Mouse (Mus musculus) kidney, embryonic 14.5 days (tissue): ENCODE measurements at regions not wholly inside any gene's neighbourhood (a gene's known extent, or its start where the extent isn't known, plus 50 kb on each side); places are given as distances from the start of the nearest gene placed in this dataset.

ENCODE experiments used
- ATAC-seq: fragments of 200-750 bp; cut with Nextera tagmentation; 2 replicates; pipeline ENCODE4 v1.8.0; 2017; ENCODE audit warnings: moderate number of reproducible peaks, mild to moderate bottlenecking, moderate TSS enrichment, moderate library complexity; ENCODE audit not compliant: low FRiP score, low TSS enrichment
- H3K27ac ChIP-seq: fragments of 300-500 bp; sonication (generic); 2 replicates; pipeline ENCODE4 v1.5.1; 2014; ENCODE audit warnings: low read depth, mild to moderate bottlenecking, low read length, moderate library complexity, mixed read lengths
- H3K27me3 ChIP-seq: fragments of 300-500 bp; sonication (generic); 2 replicates; pipeline ENCODE4 v1.6.1; 2014; ENCODE audit warnings: mild to moderate bottlenecking, low read length; ENCODE audit not compliant: control insufficient read depth, insufficient read depth
- H3K36me3 ChIP-seq: fragments of 300-500 bp; sonication (generic); 2 replicates; pipeline ENCODE4 v1.6.1; 2014; ENCODE audit warnings: low read length, mixed read lengths; ENCODE audit not compliant: control insufficient read depth, insufficient read depth
- H3K4me1 ChIP-seq: fragments of 300-500 bp; sonication (generic); 2 replicates; pipeline ENCODE4 v1.6.1; 2014; ENCODE audit warnings: low read length, mixed read lengths; ENCODE audit not compliant: control insufficient read depth, insufficient read depth
- H3K4me2 ChIP-seq: fragments of 300-500 bp; sonication (generic); replicated peaks from 2 replicates; pipeline ENCODE4 v1.6.1; 2014; ENCODE audit warnings: low read depth, mild to moderate bottlenecking, low read length
- H3K4me3 ChIP-seq: fragments of 300-500 bp; sonication (generic); 2 replicates; pipeline ENCODE4 v1.5.1; 2014; ENCODE audit warnings: mild to moderate bottlenecking, low read length
- H3K9ac ChIP-seq: fragments of 300-500 bp; sonication (generic); 2 replicates; pipeline ENCODE4 v1.6.1; 2014; ENCODE audit warnings: low read depth, mild to moderate bottlenecking, low read length, moderate library complexity
- H3K9me3 ChIP-seq: fragments of 300-500 bp; sonication (generic); 2 replicates; pipeline ENCODE4 v1.6.1; 2016; ENCODE audit warnings: low read length; ENCODE audit not compliant: control insufficient read depth
- WGBS: fragments of 180-500 bp; shearing (Covaris S2); extraction: QIAGEN DNeasy Blood & Tissue Kit; methylation state at CpG from one replicate; pipeline ENCODE4 v1.1.7; 2014; 5-methylcytosine and 5-hydroxymethylcytosine counted together

GRCm38 (mm10) chr12:109839126-109839587, 239.0 kb upstream of the Rtl1 start:
- no peak overlapping the region for H3K4me2 ChIP-seq
- peak; percentile 58; the same call in 1 of the 2 replicates for ATAC-seq
- no peak overlapping the region for H3K4me3 ChIP-seq

GRCm38 (mm10) chr12:109839946-109840524, 239.9 kb upstream of the Rtl1 start:
- H3K36me3 ChIP-seq: no peaks in the 10 kb centered on the region
- no peak overlapping the region for H3K9ac ChIP-seq
- H3K27me3 ChIP-seq: no peaks in the 10 kb centered on the region
- no peaks in the 10 kb centered on the region for H3K9me3 ChIP-seq
- H3K4me3 ChIP-seq: no peak overlapping the region
- peaks cover 10% of the 10 kb centered on the region for H3K4me1 ChIP-seq
- no peak overlapping the region for H3K27ac ChIP-seq
- no peak overlapping the region for H3K4me2 ChIP-seq
- WGBS: 52% methylated on average over 14 of the region's 14 CpGs
- ATAC-seq: no peak

More at GRCm38 (mm10) chr12:109839126-109839587, 239.0 kb upstream of the Rtl1 start:
- H3K9me3 ChIP-seq: no peaks in the 10 kb centered on the region
- WGBS: 36% methylated on average over 9 of the region's 9 CpGs
- peaks cover 10% of the 10 kb centered on the region for H3K4me1 ChIP-seq
- peak overlapping the region; percentile 42; the same call in 1 of the 2 replicates for H3K27ac ChIP-seq
- no peaks in the 10 kb centered on the region for H3K27me3 ChIP-seq
- no peak overlapping the region for H3K9ac ChIP-seq
- H3K36me3 ChIP-seq: no peaks in the 10 kb centered on the region

- H3K4me1 ChIP-seq: no peaks in the 10 kb centered on the region; the same call in 1 of the 2 replicates
- no peak overlapping the region for H3K4me3 ChIP-seq
- H3K36me3 ChIP-seq: no peaks in the 10 kb centered on the region
- H3K9me3 ChIP-seq: no peaks in the 10 kb centered on the region
- no peak overlapping the region for H3K27ac ChIP-seq
- WGBS: 70% methylated on average over 8 of the region's 8 CpGs
- H3K4me2 ChIP-seq: no peak overlapping the region
- no peaks in the 10 kb centered on the region for H3K27me3 ChIP-seq
- ATAC-seq: peak; percentile 39; the same call in 1 of the 2 replicates
- H3K9ac ChIP-seq: no peak overlapping the region
Measured at GRCm38 (mm10) chr12:109844723-109845601, 244.8 kb upstream of the Rtl1 start.

GRCm38 (mm10) chr12:109845602-109845906, 245.4 kb upstream of the Rtl1 start:
- ATAC-seq: peak; percentile 43; the same call in 1 of the 2 replicates
- no peaks in the 10 kb centered on the region for H3K36me3 ChIP-seq
- no peaks in the 10 kb centered on the region; the same call in 1 of the 2 replicates for H3K4me1 ChIP-seq
- no peak overlapping the region for H3K9ac ChIP-seq
- H3K27me3 ChIP-seq: no peaks in the 10 kb centered on the region
- H3K27ac ChIP-seq: no peak overlapping the region
- 34% methylated on average over 5 of the region's 5 CpGs for WGBS
- no peak overlapping the region for H3K4me3 ChIP-seq
- no peak overlapping the region for H3K4me2 ChIP-seq
- H3K9me3 ChIP-seq: no peaks in the 10 kb centered on the region

- no peak for ATAC-seq
- no peak overlapping the region for H3K4me3 ChIP-seq
- H3K9me3 ChIP-seq: no peaks in the 10 kb centered on the region
- no peak overlapping the region for H3K4me2 ChIP-seq
- no peaks in the 10 kb centered on the region for H3K4me1 ChIP-seq
- no peaks in the 10 kb centered on the region for H3K36me3 ChIP-seq
- 91% methylated on average over 1 of the region's 1 CpGs for WGBS
- no peak overlapping the region for H3K27ac ChIP-seq
- H3K9ac ChIP-seq: no peak overlapping the region
- H3K27me3 ChIP-seq: no peaks in the 10 kb centered on the region
Measured at GRCm38 (mm10) chr12:109856336-109856735, 256.2 kb upstream of the Rtl1 start.

GRCm38 (mm10) chr12:109857705-109858104, 257.6 kb upstream of the Rtl1 start:
- H3K27me3 ChIP-seq: no peaks in the 10 kb centered on the region
- no peak overlapping the region for H3K4me2 ChIP-seq
- 61% methylated on average over 4 of the region's 4 CpGs for WGBS
- no peak for ATAC-seq
- no peaks in the 10 kb centered on the region for H3K36me3 ChIP-seq
- no peak overlapping the region for H3K4me3 ChIP-seq
- H3K9ac ChIP-seq: no peak overlapping the region
- no peak overlapping the region for H3K27ac ChIP-seq
- no peaks in the 10 kb centered on the region for H3K4me1 ChIP-seq
- no peaks in the 10 kb centered on the region for H3K9me3 ChIP-seq

- no peak overlapping the region for H3K4me2 ChIP-seq
- WGBS: 70% methylated on average over 4 of the region's 4 CpGs
- no peak for ATAC-seq
Measured at GRCm38 (mm10) chr12:109864826-109865225, 264.7 kb upstream of the Rtl1 start.

GRCm38 (mm10) chr12:109871021-109871420, 270.9 kb upstream of the Rtl1 start:
- no peak for ATAC-seq
- no peaks in the 10 kb centered on the region for H3K27me3 ChIP-seq
- H3K4me3 ChIP-seq: no peak overlapping the region
- no peak overlapping the region for H3K4me2 ChIP-seq
- no peaks in the 10 kb centered on the region for H3K36me3 ChIP-seq
- H3K4me1 ChIP-seq: no peaks in the 10 kb centered on the region
- H3K9me3 ChIP-seq: no peaks in the 10 kb centered on the region
- WGBS: 81% methylated on average over 14 of the region's 14 CpGs
- no peak overlapping the region for H3K9ac ChIP-seq
- no peak overlapping the region for H3K27ac ChIP-seq

More at GRCm38 (mm10) chr12:109864826-109865225, 264.7 kb upstream of the Rtl1 start:
- H3K9me3 ChIP-seq: no peaks in the 10 kb centered on the region
- no peaks in the 10 kb centered on the region for H3K36me3 ChIP-seq
- no peak overlapping the region for H3K27ac ChIP-seq
- H3K27me3 ChIP-seq: no peaks in the 10 kb centered on the region
- no peak overlapping the region for H3K4me3 ChIP-seq
- no peak overlapping the region for H3K9ac ChIP-seq
- no peaks in the 10 kb centered on the region for H3K4me1 ChIP-seq

GRCm38 (mm10) chr12:109874466-109874865, 274.3 kb upstream of the Rtl1 start:
- H3K4me2 ChIP-seq: no peak overlapping the region
- no peaks in the 10 kb centered on the region for H3K4me1 ChIP-seq
- WGBS: 83% methylated on average over 7 of the region's 7 CpGs
- H3K27me3 ChIP-seq: no peaks in the 10 kb centered on the region
- no peak overlapping the region for H3K4me3 ChIP-seq
- H3K27ac ChIP-seq: no peak overlapping the region
- H3K9me3 ChIP-seq: no peaks in the 10 kb centered on the region
- no peaks in the 10 kb centered on the region for H3K36me3 ChIP-seq
- H3K9ac ChIP-seq: no peak overlapping the region
- no peak for ATAC-seq
